Mouse (Mus musculus): ENCODE measurements around the gene M1ap. TPM values are rescaled to one million over a fixed set of nuclear protein-coding genes. Genes with fewer than 3 reads are reported as not detected.

Gene M1ap
- 8.2 and 8.8 TPM in 2 replicates for polyA plus RNA-seq (2012)

GRCm38 (mm10) chr6:82946651-82947050 lies at the start of gene M1ap:
Gene M1ap (plus strand): TSS chr6:82946902.
- no peaks in the 10 kb centered on the region; the same call in 1 of the 2 replicates for H3K27me3 ChIP-seq (ENCODE audit: control insufficient read depth)
- no peaks in the 10 kb centered on the region for H3K9me3 ChIP-seq (ENCODE audit: control insufficient read depth, low read length)
- TF ChIP-seq TAL1 (IDR thresholded peaks at IDR 0.05; ENCODE audit: low read length): no peak
- TF ChIP-seq GATA1 (IDR thresholded peaks at IDR 0.05; ENCODE audit: low read length): no peak
- H3K4me3 ChIP-seq (replicated peaks): no peak within 1 kb of the TSS
- no peaks in the 10 kb centered on the region for H3K4me1 ChIP-seq (ENCODE audit: control insufficient read depth)
- no peaks in the 10 kb centered on the region for H3K36me3 ChIP-seq (ENCODE audit: control insufficient read depth)

GRCm38 (mm10) chr6:82897311-82897710 lies 49.4 kb upstream of the M1ap start:
- Histone ChIP-seq H3K36me3 (ENCODE audit: control insufficient read depth) (no peaks in the 10 kb centered on the region), H3K4me3 (replicated peaks) (no peak overlapping the region), H3K9me3 (ENCODE audit: control insufficient read depth, low read length) (no peaks in the 10 kb centered on the region), H3K27me3 (ENCODE audit: control insufficient read depth) (peaks cover 3% of the 10 kb centered on the region), H3K4me1 (ENCODE audit: control insufficient read depth) (no peaks in the 10 kb centered on the region)
- TF ChIP-seq TAL1 (IDR thresholded peaks at IDR 0.05; ENCODE audit: low read length): no peak

GRCm38 (mm10) chr6:82898227-82898626 lies 48.5 kb upstream of the M1ap start:
- H3K27me3 ChIP-seq (ENCODE audit: control insufficient read depth): peaks cover 7% of the 10 kb centered on the region

GRCm38 (mm10) chr6:82898745-82899144 lies 48.0 kb upstream of the M1ap start:
- peaks cover 11% of the 10 kb centered on the region for H3K27me3 ChIP-seq (ENCODE audit: control insufficient read depth)
- H3K4me3 ChIP-seq (replicated peaks): no peak overlapping the region
- no peaks in the 10 kb centered on the region for H3K9me3 ChIP-seq (ENCODE audit: control insufficient read depth, low read length)
- H3K36me3 ChIP-seq (ENCODE audit: control insufficient read depth): no peaks in the 10 kb centered on the region
- no peaks in the 10 kb centered on the region for H3K4me1 ChIP-seq (ENCODE audit: control insufficient read depth)
- TF ChIP-seq TAL1 (IDR thresholded peaks at IDR 0.05; ENCODE audit: low read length) (no peak), GATA1 (IDR thresholded peaks at IDR 0.05; ENCODE audit: low read length) (no peak)

More at GRCm38 (mm10) chr6:82898227-82898626, 48.5 kb upstream of the M1ap start:
- H3K36me3 ChIP-seq (ENCODE audit: control insufficient read depth): no peaks in the 10 kb centered on the region
- no peaks in the 10 kb centered on the region for H3K4me1 ChIP-seq (ENCODE audit: control insufficient read depth)
- H3K4me3 ChIP-seq (replicated peaks): no peak overlapping the region
- H3K9me3 ChIP-seq (ENCODE audit: control insufficient read depth, low read length): no peaks in the 10 kb centered on the region
- TF ChIP-seq TAL1 (IDR thresholded peaks at IDR 0.05; ENCODE audit: low read length): no peak
- no peak for TF ChIP-seq GATA1 (IDR thresholded peaks at IDR 0.05; ENCODE audit: low read length)

GRCm38 (mm10) chr6:82902559-82902958 lies 44.1 kb upstream of the M1ap start:
- no peaks in the 10 kb centered on the region for H3K4me1 ChIP-seq (ENCODE audit: control insufficient read depth)
- no peaks in the 10 kb centered on the region for H3K9me3 ChIP-seq (ENCODE audit: control insufficient read depth, low read length)
- H3K27me3 ChIP-seq (ENCODE audit: control insufficient read depth): peaks cover 19% of the 10 kb centered on the region
- H3K4me3 ChIP-seq (replicated peaks): no peak overlapping the region
- no peaks in the 10 kb centered on the region for H3K36me3 ChIP-seq (ENCODE audit: control insufficient read depth)
- TF ChIP-seq TAL1 (IDR thresholded peaks at IDR 0.05; ENCODE audit: low read length): no peak
- TF ChIP-seq GATA1 (IDR thresholded peaks at IDR 0.05; ENCODE audit: low read length): no peak

GRCm38 (mm10) chr6:82906985-82907384 lies 39.7 kb upstream of the M1ap start:
- no peak overlapping the region for H3K4me3 ChIP-seq (replicated peaks)
- TF ChIP-seq GATA1 (IDR thresholded peaks at IDR 0.05; ENCODE audit: low read length): no peak
- no peak for TF ChIP-seq TAL1 (IDR thresholded peaks at IDR 0.05; ENCODE audit: low read length)
- H3K9me3 ChIP-seq (ENCODE audit: control insufficient read depth, low read length): no peaks in the 10 kb centered on the region
- no peaks in the 10 kb centered on the region for H3K36me3 ChIP-seq (ENCODE audit: control insufficient read depth)
- H3K4me1 ChIP-seq (ENCODE audit: control insufficient read depth): peaks cover 6% of the 10 kb centered on the region
- peaks cover 15% of the 10 kb centered on the region for H3K27me3 ChIP-seq (ENCODE audit: control insufficient read depth)

- H3K9me3 ChIP-seq (ENCODE audit: control insufficient read depth, low read length): no peaks in the 10 kb centered on the region
- no peaks in the 10 kb centered on the region for H3K36me3 ChIP-seq (ENCODE audit: control insufficient read depth)
- H3K4me1 ChIP-seq (ENCODE audit: control insufficient read depth): peaks cover 6% of the 10 kb centered on the region
- no peak for TF ChIP-seq TAL1 (IDR thresholded peaks at IDR 0.05; ENCODE audit: low read length)
- TF ChIP-seq GATA1 (IDR thresholded peaks at IDR 0.05; ENCODE audit: low read length): no peak
- peaks cover 11% of the 10 kb centered on the region for H3K27me3 ChIP-seq (ENCODE audit: control insufficient read depth)
- no peak overlapping the region for H3K4me3 ChIP-seq (replicated peaks)
Observed at GRCm38 (mm10) chr6:82908034-82908433, 38.7 kb upstream of the M1ap start.

- TF ChIP-seq TAL1 (IDR thresholded peaks at IDR 0.05; ENCODE audit: low read length): no peak
- TF ChIP-seq GATA1 (IDR thresholded peaks at IDR 0.05; ENCODE audit: low read length): no peak
- H3K9me3 ChIP-seq (ENCODE audit: control insufficient read depth, low read length): no peaks in the 10 kb centered on the region
- no peak overlapping the region for H3K4me3 ChIP-seq (replicated peaks)
- H3K4me1 ChIP-seq (ENCODE audit: control insufficient read depth): peaks cover 8% of the 10 kb centered on the region
- no peaks in the 10 kb centered on the region for H3K36me3 ChIP-seq (ENCODE audit: control insufficient read depth)
- peaks cover 6% of the 10 kb centered on the region for H3K27me3 ChIP-seq (ENCODE audit: control insufficient read depth)
Observed at GRCm38 (mm10) chr6:82909136-82909855, 37.4 kb upstream of the M1ap start.

- Histone ChIP-seq H3K9me3 (ENCODE audit: control insufficient read depth, low read length) (no peaks in the 10 kb centered on the region), H3K36me3 (ENCODE audit: control insufficient read depth) (no peaks in the 10 kb centered on the region), H3K4me1 (ENCODE audit: control insufficient read depth) (peaks cover 8% of the 10 kb centered on the region), H3K4me3 (replicated peaks) (no peak overlapping the region), H3K27me3 (ENCODE audit: control insufficient read depth) (no peaks in the 10 kb centered on the region)
- TF ChIP-seq TAL1 (IDR thresholded peaks at IDR 0.05; ENCODE audit: low read length): no peak
- TF ChIP-seq GATA1 (IDR thresholded peaks at IDR 0.05; ENCODE audit: low read length): no peak
Observed at GRCm38 (mm10) chr6:82911303-82911702, 35.4 kb upstream of the M1ap start.

All from erythroblast, embryonic 14.5 days (primary cell).